Mouse (Mus musculus): ENCODE measurements at regions not wholly inside any gene's neighbourhood (a gene's known extent, or its start where the extent isn't known, plus 50 kb on each side); places are given as distances from the start of the nearest gene placed in this dataset.

- DNase-seq: no peak
- Histone ChIP-seq H3K4me1 (ENCODE audit: control insufficient read depth, insufficient read depth, low read length) (no peaks in the 10 kb centered on the region; the same call in none of the 2 replicates), H3K4me3 (replicated peaks; ENCODE audit: extremely low read depth, low read depth, low read length) (no peak overlapping the region)
- WGBS: 30% methylated on average over 4 of the region's 4 CpGs
- TF ChIP-seq CTCF (IDR thresholded peaks at IDR 0.05; ENCODE audit: insufficient read depth, low read length) (no peak), POLR2A (IDR thresholded peaks at IDR 0.05; ENCODE audit: borderline replicate concordance, extremely low read depth, low read depth, low read length) (no peak)
These were observed 485.8 kb downstream of the Slc4a3 start for GRCm38 (mm10) chr1:76031923-76032285.

DNA sequence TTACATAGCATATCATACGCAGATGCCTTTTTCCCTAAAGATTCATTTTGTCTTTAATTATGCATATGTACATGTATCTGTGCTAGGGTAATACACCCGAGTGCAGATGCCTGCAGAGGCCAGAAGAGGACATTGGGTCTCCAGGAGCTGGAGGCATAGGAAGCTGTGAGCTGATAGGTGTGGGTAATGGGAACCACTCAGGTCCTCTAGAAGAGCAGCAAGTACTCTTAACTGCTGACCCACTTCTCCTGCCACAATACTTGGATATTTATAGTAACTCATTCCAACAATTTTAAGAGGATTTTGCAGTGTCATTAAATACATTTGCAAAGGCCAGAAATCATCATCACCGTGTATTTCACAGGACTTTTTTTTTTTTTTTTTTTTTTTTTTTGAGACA is 486.6 kb downstream of the Slc4a3 start:
- TF ChIP-seq CTCF (IDR thresholded peaks at IDR 0.05; ENCODE audit: insufficient read depth, low read length): no peak
- TF ChIP-seq POLR2A (IDR thresholded peaks at IDR 0.05; ENCODE audit: borderline replicate concordance, extremely low read depth, low read depth, low read length): no peak
- DNase-seq: no peak
- 72% methylated on average over 3 of the region's 3 CpGs for WGBS
- H3K4me3 ChIP-seq (replicated peaks; ENCODE audit: extremely low read depth, low read depth, low read length): no peak overlapping the region
- no peaks in the 10 kb centered on the region; the same call in none of the 2 replicates for H3K4me1 ChIP-seq (ENCODE audit: control insufficient read depth, insufficient read depth, low read length)

DNA sequence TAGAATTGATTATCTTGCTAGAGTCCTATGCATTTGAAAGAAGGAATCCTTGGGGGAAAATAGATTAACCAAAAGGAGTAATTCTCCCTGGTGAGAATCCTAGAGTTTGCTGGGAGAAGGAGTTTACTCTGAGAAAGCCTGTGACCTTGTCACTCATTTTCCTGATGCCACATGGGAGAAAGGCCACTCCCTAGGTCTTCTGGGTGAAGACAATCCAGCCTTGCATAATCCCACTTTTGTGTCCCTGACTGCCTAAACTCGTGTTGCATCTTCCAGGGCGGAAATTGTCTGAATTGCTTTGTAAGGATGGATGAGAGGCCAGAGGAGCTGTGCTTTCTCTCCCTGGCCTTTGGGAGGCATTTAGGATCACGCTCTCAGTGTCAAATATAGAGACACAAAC is 490.2 kb downstream of the Slc4a3 start:
- no peak for DNase-seq
- Histone ChIP-seq H3K4me1 (ENCODE audit: control insufficient read depth, insufficient read depth, low read length) (peaks cover 3% of the 10 kb centered on the region), H3K4me3 (replicated peaks; ENCODE audit: extremely low read depth, low read depth, low read length) (no peak overlapping the region)
- WGBS: 62% methylated on average over 3 of the region's 3 CpGs
- TF ChIP-seq POLR2A (IDR thresholded peaks at IDR 0.05; ENCODE audit: borderline replicate concordance, extremely low read depth, low read depth, low read length) (no peak), CTCF (IDR thresholded peaks at IDR 0.05; ENCODE audit: insufficient read depth, low read length) (no peak)

- TF ChIP-seq CTCF (IDR thresholded peaks at IDR 0.05; ENCODE audit: insufficient read depth, low read length) (peak; percentile 16; the same call in 1 of the 2 replicates), POLR2A (IDR thresholded peaks at IDR 0.05; ENCODE audit: borderline replicate concordance, extremely low read depth, low read depth, low read length) (no peak)
- peak; percentile 70 for DNase-seq
- Histone ChIP-seq H3K4me1 (ENCODE audit: control insufficient read depth, insufficient read depth, low read length) (peaks cover 3% of the 10 kb centered on the region), H3K4me3 (replicated peaks; ENCODE audit: extremely low read depth, low read depth, low read length) (no peak overlapping the region)
- WGBS: 26% methylated on average over 4 of the region's 4 CpGs
These were observed 493.1 kb downstream of the Slc4a3 start for GRCm38 (mm10) chr1:76039029-76039655.

GRCm38 (mm10) chr1:76039661-76040060 is 493.6 kb downstream of the Slc4a3 start:
- 74% methylated on average over 4 of the region's 4 CpGs for WGBS
- peaks cover 3% of the 10 kb centered on the region for H3K4me1 ChIP-seq (ENCODE audit: control insufficient read depth, insufficient read depth, low read length)
- H3K4me3 ChIP-seq (replicated peaks; ENCODE audit: extremely low read depth, low read depth, low read length): no peak overlapping the region
- TF ChIP-seq CTCF (IDR thresholded peaks at IDR 0.05; ENCODE audit: insufficient read depth, low read length) (0 out of 2 replicates have a peak, but pooled peaks have one; percentile 4), POLR2A (IDR thresholded peaks at IDR 0.05; ENCODE audit: borderline replicate concordance, extremely low read depth, low read depth, low read length) (no peak)
- DNase-seq: no peak

- Histone ChIP-seq H3K4me1 (ENCODE audit: control insufficient read depth, insufficient read depth, low read length) (no peaks in the 10 kb centered on the region), H3K4me3 (replicated peaks; ENCODE audit: extremely low read depth, low read depth, low read length) (no peak overlapping the region)
- no peak for DNase-seq
- 73% methylated on average over 1 of the region's 1 CpGs for WGBS
- no peak for TF ChIP-seq CTCF (IDR thresholded peaks at IDR 0.05; ENCODE audit: insufficient read depth, low read length)
- no peak for TF ChIP-seq POLR2A (IDR thresholded peaks at IDR 0.05; ENCODE audit: borderline replicate concordance, extremely low read depth, low read depth, low read length)
These were observed 504.2 kb downstream of the Slc4a3 start for GRCm38 (mm10) chr1:76050264-76050663.

GRCm38 (mm10) chr1:76053378-76054171 is 507.5 kb downstream of the Slc4a3 start:
- DNase-seq: no peak
- TF ChIP-seq CTCF (IDR thresholded peaks at IDR 0.05; ENCODE audit: insufficient read depth, low read length) (no peak), POLR2A (IDR thresholded peaks at IDR 0.05; ENCODE audit: borderline replicate concordance, extremely low read depth, low read depth, low read length) (no peak)
- WGBS: 71% methylated on average over 10 of the region's 10 CpGs

DNA sequence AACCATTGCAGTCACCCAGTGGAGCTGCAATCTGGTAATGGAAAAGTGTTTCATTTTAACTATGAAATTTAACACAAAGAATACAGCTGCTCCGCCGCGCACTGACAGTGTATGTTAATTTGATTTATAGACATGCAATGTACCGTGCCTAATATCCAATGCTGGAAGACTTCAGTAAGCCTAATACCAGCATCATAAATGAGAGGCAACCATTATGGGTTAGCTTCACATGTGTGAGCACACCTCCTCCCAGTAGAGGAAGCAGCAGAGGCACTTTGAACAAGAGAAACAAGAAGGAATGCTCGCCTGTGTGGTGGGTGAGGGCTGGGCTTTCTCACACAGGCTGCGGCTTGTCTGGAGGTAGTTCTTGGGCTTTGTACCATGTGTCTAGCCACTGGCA is 519.7 kb downstream of the Slc4a3 start:
- TF ChIP-seq POLR2A (IDR thresholded peaks at IDR 0.05; ENCODE audit: borderline replicate concordance, extremely low read depth, low read depth, low read length) (no peak), CTCF (IDR thresholded peaks at IDR 0.05; ENCODE audit: insufficient read depth, low read length) (no peak)
- WGBS: 80% methylated on average over 6 of the region's 6 CpGs

More at GRCm38 (mm10) chr1:76053378-76054171, 507.5 kb downstream of the Slc4a3 start:
- Histone ChIP-seq H3K4me1 (ENCODE audit: control insufficient read depth, insufficient read depth, low read length) (no peaks in the 10 kb centered on the region), H3K4me3 (replicated peaks; ENCODE audit: extremely low read depth, low read depth, low read length) (no peak overlapping the region)

GRCm38 (mm10) chr1:76070831-76071321 is 524.8 kb downstream of the Slc4a3 start:
- TF ChIP-seq POLR2A (IDR thresholded peaks at IDR 0.05; ENCODE audit: borderline replicate concordance, extremely low read depth, low read depth, low read length) (no peak), CTCF (IDR thresholded peaks at IDR 0.05; ENCODE audit: insufficient read depth, low read length) (no peak)
- 68% methylated on average over 16 of the region's 16 CpGs for WGBS
- no peaks in the 10 kb centered on the region for H3K4me1 ChIP-seq (ENCODE audit: control insufficient read depth, insufficient read depth, low read length)
- no peak for DNase-seq
- H3K4me3 ChIP-seq (replicated peaks; ENCODE audit: extremely low read depth, low read depth, low read length): no peak overlapping the region

More for the DNA sequence above, 519.7 kb downstream of the Slc4a3 start:
- Histone ChIP-seq H3K4me1 (ENCODE audit: control insufficient read depth, insufficient read depth, low read length) (no peaks in the 10 kb centered on the region), H3K4me3 (replicated peaks; ENCODE audit: extremely low read depth, low read depth, low read length) (no peak overlapping the region)
- no peak for DNase-seq
